Mouse (Mus musculus): Measurements from ENCODE around the gene Atg10. TPM values are rescaled to one million over a fixed set of nuclear protein-coding genes. Genes with fewer than 3 reads are reported as not detected.
"Not testable (repeated sequence)": the region's sequence is repeated elsewhere in the genome, so short reads cannot be mapped to it uniquely, and the experiment has no call there.

The Atg10 gene
- total RNA-seq (2017) = 11.7 and 17.8 TPM in 2 replicates

DNA sequence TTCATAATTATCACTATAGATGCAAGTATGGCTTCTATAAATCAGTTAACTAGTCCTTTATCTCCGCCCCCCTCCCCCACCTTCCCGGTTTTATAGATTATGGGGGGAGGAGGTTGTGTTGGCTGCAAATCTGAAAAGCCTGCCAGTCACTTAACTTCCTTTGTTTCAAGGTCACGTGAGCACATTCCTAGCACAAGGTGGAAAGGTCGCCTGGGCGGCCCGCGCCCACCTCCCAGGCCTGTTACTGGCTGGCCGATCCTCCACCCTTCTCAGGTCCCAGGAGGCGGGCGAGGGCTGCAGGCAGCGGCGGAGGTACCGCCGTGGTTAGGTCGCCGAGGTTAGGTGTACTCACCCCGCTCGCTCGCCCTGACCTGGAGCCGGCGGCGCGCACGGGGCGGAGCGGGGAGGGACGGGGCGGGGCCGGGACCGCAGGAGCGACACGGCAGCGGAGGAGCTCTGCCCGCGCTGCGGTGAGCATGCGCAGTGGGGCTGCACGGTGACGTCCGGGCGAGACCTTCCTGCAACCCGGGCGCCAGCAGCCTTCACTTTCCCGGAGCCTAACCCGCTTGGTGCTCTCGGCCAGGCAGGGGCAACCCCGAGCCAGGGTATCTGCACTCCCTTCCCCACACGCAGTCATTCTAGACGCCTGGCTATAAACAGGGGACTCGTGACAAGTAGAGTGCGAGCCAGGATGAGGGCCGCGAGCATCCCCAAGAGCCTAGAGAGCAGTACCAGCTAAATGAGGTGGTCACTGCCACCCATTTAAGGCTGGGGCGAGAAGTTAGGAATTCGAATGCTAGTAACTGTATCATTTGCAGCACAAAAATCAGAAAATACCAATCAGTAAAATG lies at the start of gene Atg10:
Gene Atg10, minus strand, starts transcription at position 382 of the 851 bp plus-strand sequence.
- peak; percentile 82 to 92 for ATAC-seq (replicated peaks in 1 of 2; ENCODE audit: insufficient read depth in 1 of 2, low FRiP score in 2 of 2, low TSS enrichment in 1 of 2, low read depth in 1 of 2, poor library complexity in 2 of 2, severe bottlenecking in 2 of 2)

DNA sequence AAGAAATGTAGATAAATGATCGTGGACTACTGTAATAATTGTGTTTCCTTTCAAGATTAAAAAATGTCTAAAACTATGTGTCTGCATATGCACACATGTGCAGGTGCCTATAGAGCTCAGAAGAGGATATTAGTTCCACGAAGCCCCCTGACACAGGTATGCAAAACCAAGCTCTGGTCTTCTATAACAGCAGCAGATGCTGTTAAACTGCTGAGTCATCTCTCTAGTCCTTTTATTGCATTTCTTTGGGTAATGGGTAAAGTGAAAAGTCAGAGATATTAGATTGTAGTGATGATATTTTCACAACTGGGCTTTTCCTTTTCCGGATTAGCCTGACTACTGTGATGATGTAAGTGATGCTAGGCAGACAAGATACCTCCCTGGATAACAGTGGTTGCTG lies 28.6 kb upstream of the Atg10 start:
- ATAC-seq (replicated peaks in 1 of 2; ENCODE audit: insufficient read depth in 1 of 2, low FRiP score in 2 of 2, low TSS enrichment in 1 of 2, low read depth in 1 of 2, poor library complexity in 2 of 2, severe bottlenecking in 2 of 2) = no peak

DNA sequence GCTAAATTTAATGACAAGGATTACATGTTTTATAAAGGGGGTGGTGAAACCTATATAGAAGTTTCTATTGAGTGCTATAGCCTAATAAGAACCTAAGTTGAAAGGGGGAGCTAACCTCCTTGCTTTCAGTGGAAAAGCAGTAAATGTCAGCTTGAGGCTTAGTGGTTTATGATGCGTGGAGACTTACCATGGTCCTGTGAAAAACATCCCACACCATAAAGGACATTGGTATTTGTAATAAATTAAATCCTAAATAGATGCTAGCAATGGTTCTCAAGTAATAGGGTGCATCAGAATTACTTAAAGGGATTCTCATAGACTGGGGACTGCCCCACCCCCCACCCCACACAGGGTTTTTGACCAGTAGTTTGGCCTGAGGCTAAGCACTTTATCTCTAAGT lies 27.9 kb upstream of the Atg10 start:
- no peak for ATAC-seq (replicated peaks in 1 of 2; ENCODE audit: insufficient read depth in 1 of 2, low FRiP score in 2 of 2, low TSS enrichment in 1 of 2, low read depth in 1 of 2, poor library complexity in 2 of 2, severe bottlenecking in 2 of 2)

DNA sequence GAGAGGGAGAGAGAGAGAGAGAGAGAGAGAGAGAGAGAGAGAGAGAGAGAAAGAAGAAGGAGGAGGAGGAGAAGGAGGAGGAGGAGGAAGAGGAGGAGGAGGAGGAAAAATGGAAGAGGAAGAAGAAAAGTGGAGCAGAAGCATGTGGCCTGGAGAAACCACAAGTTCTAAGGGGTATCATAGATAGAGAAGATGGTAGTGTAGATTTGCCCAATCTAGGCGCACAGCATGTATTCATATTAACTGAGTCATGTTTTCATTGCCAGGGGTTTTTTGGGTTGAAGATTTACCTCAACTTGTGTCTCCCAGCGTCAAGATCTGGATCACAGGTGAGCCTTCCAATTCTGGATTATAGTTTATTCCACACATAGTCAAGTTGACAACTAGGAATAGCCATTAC lies 26.3 kb upstream of the Atg10 start:
- not testable (repeated sequence) for ATAC-seq (replicated peaks in 1 of 2; ENCODE audit: insufficient read depth in 1 of 2, low FRiP score in 2 of 2, low TSS enrichment in 1 of 2, low read depth in 1 of 2, poor library complexity in 2 of 2, severe bottlenecking in 2 of 2)

DNA sequence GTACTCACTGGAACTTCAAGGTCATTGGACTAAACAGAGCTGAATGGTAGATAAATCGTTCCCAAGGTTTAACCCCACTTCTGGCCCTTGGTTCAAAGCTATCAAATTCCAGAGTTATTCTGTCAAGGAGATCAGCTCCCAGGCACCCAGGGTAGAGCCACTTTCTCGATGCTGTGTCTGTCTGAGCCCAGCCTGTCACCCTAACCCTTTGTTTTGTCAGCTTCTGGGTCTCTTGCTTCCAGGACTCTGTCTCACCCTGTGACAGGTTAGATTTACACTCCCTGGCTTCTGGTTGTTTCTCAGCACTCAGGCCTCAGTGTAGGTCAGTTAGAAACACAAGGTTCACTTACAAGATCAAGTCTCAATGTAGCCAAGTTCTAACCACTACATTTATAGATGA lies 22.7 kb upstream of the Atg10 start:
- no peak for ATAC-seq (replicated peaks in 1 of 2; ENCODE audit: insufficient read depth in 1 of 2, low FRiP score in 2 of 2, low TSS enrichment in 1 of 2, low read depth in 1 of 2, poor library complexity in 2 of 2, severe bottlenecking in 2 of 2)

DNA sequence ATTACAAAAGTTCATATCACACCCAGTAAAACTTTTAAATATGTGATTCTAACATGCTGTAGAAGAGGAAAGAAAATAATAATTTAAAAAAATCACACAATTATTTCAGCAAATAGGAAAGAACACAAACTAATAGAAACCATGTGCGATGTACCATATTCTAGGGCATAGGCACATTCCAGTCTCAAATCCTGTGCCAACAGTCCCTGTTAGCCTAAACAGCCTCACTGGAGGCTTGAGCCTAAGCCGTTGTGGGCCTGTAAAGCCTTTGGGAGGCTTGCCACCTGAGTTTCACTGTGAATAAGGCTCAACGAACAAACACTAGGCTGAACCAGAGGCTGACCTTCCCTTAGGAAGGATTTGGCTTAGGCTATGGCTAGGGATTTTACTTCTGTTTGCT lies 14.2 kb upstream of the Atg10 start:
- ATAC-seq (replicated peaks in 1 of 2; ENCODE audit: insufficient read depth in 1 of 2, low FRiP score in 2 of 2, low TSS enrichment in 1 of 2, low read depth in 1 of 2, poor library complexity in 2 of 2, severe bottlenecking in 2 of 2) = no peak

DNA sequence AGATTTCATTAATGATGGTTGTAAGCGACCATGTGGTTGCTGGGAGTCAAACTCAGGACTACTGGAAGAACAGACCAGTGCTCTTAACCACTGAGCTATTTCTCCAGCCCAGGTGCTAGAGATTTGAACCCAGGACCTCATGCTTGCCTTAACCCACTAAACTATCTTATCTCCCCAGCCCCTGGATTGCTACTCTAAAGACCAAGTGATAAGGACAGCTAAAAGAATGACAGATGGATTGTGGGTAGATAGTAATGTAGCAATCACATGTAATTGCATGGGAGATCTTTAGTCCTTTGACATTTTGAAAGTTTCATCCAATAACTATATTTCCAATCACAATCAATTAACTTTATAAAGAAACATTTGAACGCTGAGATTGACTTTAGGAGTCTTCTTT lies 13.1 kb upstream of the Atg10 start:
- no peak for ATAC-seq (replicated peaks in 1 of 2; ENCODE audit: insufficient read depth in 1 of 2, low FRiP score in 2 of 2, low TSS enrichment in 1 of 2, low read depth in 1 of 2, poor library complexity in 2 of 2, severe bottlenecking in 2 of 2)

DNA sequence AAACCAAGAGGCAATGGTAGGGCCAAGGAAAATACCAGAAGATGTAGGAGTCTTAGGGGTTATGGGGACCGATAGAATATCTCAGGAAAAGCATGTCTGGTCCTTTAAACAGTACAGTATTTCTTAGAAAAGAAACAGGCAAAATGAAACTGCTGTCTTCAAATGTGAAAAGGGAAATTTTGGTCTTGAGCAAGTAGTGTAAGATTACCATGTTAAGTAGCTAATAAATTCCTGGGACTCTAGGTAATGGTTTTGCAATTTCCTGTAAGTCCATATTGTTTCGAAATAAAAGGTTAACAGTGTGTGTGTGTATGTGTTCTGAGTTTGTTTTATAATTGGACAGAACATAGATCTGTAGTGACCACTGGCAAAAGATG lies 658 bp upstream of the Atg10 start:
- ATAC-seq (replicated peaks in 1 of 2; ENCODE audit: insufficient read depth in 1 of 2, low FRiP score in 2 of 2, low TSS enrichment in 1 of 2, low read depth in 1 of 2, poor library complexity in 2 of 2, severe bottlenecking in 2 of 2) = peak in 1 of 2 experiments; percentile 2; a peak in 1 of 4 replicates

DNA sequence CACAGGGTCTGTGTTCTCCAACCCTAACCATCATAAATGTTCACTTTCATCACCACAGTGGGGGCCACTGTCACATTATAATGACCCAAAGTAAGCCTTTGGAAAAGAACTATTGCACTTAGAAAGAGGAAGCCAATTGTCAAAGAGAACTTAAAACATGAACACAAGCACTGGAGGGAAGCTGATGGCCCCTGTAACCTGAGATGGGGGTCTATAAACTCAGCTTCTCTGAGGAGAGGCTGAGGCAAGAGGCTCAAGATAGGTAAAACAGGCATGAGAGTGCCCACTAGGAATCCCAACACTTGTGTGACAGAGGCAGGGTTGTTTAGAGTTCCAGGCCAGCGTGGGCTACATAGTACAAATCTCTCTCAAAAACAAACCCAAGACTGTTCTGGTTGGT lies 705 bp downstream of the Atg10 start:
- no peak for ATAC-seq (replicated peaks in 1 of 2; ENCODE audit: insufficient read depth in 1 of 2, low FRiP score in 2 of 2, low TSS enrichment in 1 of 2, low read depth in 1 of 2, poor library complexity in 2 of 2, severe bottlenecking in 2 of 2)

DNA sequence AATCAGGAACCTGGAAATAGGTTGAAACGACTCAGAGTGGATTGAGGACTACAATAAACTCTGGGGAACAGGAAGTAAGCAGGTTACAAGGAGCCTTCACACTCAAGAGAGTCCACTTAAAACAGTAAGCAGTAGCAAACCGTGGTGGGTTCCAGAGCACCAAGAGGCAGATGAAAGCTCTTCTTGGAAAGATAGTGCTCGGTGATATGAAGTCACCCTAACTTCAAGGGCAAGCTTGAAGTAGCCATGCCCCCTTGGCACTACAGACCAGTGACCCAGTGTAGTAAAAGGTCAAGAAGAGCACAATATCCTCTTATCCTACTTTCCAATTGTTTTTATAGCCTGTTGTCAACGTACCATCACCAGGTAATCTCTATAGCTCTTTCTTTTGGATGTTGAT lies 2.1 kb downstream of the Atg10 start:
- ATAC-seq (replicated peaks in 1 of 2; ENCODE audit: insufficient read depth in 1 of 2, low FRiP score in 2 of 2, low TSS enrichment in 1 of 2, low read depth in 1 of 2, poor library complexity in 2 of 2, severe bottlenecking in 2 of 2) = no peak

DNA sequence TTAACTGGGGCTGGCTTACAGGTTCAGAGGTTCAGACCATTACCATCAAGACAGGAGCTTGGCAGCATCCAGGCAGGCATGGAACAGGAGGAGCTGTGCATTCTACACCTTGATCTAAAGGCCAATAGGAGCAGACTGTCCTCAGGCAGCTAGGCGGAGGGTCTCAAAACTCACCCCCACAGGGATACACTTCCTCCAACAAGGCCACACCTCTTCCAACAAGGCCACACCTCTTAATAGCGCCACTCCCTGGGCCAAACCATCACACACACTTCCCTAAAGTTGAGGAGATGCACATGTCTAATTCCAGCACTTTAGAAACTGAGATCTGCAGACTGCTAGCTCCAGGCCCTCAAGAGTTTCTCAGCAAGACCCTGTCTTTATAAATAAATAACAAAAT lies 6.1 kb downstream of the Atg10 start:
- ATAC-seq (replicated peaks in 1 of 2; ENCODE audit: insufficient read depth in 1 of 2, low FRiP score in 2 of 2, low TSS enrichment in 1 of 2, low read depth in 1 of 2, poor library complexity in 2 of 2, severe bottlenecking in 2 of 2) = no peak

DNA sequence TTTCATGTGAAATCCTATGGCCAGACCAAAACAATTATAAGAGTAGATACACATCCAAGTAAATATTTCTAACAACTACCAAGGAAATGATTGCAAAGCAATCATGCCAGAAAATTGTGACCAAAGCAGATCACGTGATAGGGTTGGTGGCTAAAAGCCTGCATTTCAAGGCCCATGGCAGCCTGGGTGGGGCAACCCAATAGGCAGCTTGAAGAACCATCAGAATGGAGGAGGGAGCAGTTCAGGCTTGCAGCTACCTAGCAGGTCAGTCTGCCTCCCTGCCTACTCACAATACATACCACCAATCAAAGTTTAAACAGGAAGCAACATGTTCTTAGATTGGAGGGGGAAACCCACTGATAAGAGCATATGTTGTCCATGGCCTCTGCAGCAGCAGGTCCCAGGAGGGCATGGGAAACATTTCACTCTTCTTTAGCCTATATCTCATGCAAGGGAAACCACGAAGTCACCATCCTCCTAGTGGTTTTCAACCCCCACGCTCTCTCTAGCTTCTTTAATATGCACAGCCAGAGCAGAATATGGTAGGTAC lies 7.0 kb downstream of the Atg10 start:
- ATAC-seq (replicated peaks in 1 of 2; ENCODE audit: insufficient read depth in 1 of 2, low FRiP score in 2 of 2, low TSS enrichment in 1 of 2, low read depth in 1 of 2, poor library complexity in 2 of 2, severe bottlenecking in 2 of 2) = peak; percentile 63 to 77

DNA sequence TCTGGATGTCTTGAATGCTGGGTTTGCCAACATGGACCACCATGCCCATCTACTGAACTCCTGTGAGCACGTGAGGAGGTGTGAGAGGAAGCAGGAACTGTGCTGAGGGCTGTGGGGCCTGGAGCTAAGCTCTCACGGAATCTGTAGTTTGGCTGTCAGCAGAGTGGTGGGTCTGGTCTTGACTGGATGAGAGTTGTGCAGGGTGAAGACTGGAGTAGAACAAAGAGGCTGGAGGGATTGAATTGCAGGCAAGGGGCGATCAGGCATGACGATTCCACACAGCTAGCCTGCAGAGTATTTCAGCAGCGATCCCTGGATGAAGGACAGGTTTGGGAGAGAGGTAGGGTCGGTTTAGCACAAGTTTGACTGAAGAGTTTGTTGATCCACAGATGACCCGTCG lies 10.8 kb downstream of the Atg10 start:
- ATAC-seq (replicated peaks in 1 of 2; ENCODE audit: insufficient read depth in 1 of 2, low FRiP score in 2 of 2, low TSS enrichment in 1 of 2, low read depth in 1 of 2, poor library complexity in 2 of 2, severe bottlenecking in 2 of 2) = no peak

DNA sequence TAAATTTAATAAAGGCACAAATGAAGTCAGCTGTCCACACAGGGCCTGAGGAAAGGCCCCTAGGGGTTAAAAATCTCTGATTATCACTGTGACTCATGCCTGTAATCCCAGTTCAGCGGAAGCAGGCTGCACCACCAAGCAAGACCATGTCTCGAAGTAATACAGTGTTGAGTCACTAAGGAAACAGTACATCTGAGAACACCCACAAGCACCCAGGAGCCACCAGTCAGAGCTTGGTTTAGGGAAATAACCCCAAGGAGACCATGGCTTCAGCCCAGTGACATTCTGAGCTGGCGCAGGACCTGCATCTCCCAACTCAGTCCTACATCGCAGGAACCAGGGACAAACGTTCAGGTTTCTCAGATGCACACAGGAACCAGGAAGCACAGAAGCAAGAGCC lies 17.5 kb downstream of the Atg10 start:
- peak in 1 of 2 experiments; percentile 32; a peak in 1 of 4 replicates for ATAC-seq (replicated peaks in 1 of 2; ENCODE audit: insufficient read depth in 1 of 2, low FRiP score in 2 of 2, low TSS enrichment in 1 of 2, low read depth in 1 of 2, poor library complexity in 2 of 2, severe bottlenecking in 2 of 2)

DNA sequence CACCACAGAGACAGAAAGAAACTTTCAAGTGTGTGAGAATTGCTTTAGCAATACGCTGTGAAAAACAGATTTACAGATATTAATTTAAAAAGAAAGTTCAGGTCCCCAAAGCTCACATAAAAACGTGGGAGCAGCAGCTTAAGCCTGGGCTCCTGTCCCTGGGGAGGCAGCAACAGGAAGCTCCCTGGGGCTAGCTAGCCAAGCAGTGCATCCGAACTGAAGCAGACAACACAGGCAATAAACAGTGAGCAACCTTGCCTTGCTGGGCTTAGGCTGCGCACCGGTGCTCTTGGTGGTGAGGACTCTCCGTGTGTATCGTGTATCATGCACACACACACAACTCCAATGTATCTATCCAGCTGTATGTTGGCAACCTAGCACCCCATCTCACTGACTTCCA lies 21.2 kb downstream of the Atg10 start:
- ATAC-seq (replicated peaks in 1 of 2; ENCODE audit: insufficient read depth in 1 of 2, low FRiP score in 2 of 2, low TSS enrichment in 1 of 2, low read depth in 1 of 2, poor library complexity in 2 of 2, severe bottlenecking in 2 of 2) = no peak

DNA sequence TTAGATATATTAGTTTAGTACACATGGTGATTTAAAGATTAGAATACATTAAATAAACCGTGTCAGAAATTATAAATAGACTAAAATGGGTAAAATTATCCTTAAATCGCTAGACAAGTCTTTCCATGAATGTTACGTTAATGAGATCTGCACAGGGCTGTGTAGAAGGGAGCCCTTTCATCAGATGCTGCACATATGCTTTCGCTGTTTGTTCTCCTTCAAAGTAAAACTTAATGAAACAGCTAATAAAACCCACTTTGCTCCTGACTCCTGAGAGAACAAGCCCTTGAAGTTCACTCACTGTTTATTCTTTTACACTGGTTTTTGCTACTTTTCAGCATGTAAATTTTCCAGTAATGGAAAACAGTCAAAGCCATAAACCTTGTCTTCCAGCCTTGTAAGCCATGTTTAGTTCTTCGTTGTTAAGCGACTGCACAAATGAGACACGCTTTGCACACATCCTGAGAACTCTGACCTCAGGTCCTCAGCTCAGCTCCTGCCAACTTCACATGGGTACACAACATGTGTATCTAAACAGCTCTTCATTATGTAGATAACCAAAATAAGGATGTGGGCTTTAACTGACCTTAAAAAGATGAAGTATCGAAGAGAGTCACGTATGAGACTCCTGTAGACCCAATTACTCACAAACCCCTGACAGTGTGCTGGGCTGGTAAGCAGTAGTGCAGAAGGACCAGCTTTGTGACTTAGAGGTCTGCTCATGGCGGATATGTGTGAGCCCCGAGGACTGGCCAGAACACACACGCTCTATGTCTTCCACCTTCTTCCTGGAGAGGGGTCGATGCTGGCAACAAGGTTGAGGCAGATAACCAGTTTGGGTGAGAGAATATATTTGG lies 36.2 kb downstream of the Atg10 start:
- no peak for ATAC-seq (replicated peaks in 1 of 2; ENCODE audit: insufficient read depth in 1 of 2, low FRiP score in 2 of 2, low TSS enrichment in 1 of 2, low read depth in 1 of 2, poor library complexity in 2 of 2, severe bottlenecking in 2 of 2)

DNA sequence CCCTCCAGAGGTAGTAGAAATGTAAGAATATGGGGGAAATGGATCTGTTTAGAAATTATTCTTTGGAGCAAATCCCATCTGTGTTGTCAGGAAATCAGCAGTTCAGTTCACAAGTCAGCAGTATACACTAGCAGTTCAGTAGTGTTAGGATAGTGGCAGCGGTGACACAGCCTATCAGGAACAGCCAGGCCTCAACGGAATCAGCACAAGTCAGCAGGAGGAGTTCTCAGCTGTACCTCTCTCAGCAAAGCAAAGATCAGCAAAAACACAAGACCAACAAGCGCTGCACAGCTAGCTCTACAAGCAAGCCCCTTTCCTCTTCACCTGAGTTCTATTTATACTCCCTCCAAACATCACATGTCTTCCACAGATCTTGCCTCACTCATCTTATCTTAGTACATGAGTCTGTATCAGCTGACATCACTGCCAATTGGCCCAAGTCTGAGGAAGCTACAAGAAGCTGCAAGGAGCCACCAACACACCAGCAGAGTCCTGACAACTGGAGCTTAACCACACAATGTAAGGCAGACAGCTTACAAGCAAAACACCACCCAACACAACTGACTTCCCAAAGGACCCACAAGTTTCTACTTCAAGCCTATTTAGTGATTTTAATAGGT lies 38.4 kb downstream of the Atg10 start:
- ATAC-seq (replicated peaks in 1 of 2; ENCODE audit: insufficient read depth in 1 of 2, low FRiP score in 2 of 2, low TSS enrichment in 1 of 2, low read depth in 1 of 2, poor library complexity in 2 of 2, severe bottlenecking in 2 of 2) = no peak

DNA sequence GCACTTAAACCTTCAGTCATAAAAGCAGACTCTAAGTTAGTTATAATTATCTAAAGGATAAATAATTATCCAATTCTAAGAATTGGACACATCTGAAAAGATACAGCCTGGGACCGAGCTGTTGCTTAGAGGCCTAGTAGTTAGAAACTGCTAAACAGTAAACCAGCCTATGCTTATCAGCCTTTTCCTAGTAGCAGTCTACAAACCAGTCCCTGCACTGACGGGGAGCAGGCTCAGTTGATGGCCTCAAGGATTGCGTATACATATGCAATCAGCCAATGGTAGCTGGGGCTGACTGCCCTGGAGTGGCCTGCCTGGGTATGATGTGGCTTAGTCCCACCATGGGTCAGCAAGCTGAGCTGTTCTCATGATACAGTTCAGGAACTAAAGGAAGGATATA lies 39.5 kb downstream of the Atg10 start:
- no peak for ATAC-seq (replicated peaks in 1 of 2; ENCODE audit: insufficient read depth in 1 of 2, low FRiP score in 2 of 2, low TSS enrichment in 1 of 2, low read depth in 1 of 2, poor library complexity in 2 of 2, severe bottlenecking in 2 of 2)

Measured in hematopoietic stem cell, adult 5-6 weeks (primary cell).